Mouse (Mus musculus): ENCODE measurements around the gene Fitm2. TPM values are rescaled to one million over a fixed set of nuclear protein-coding genes. Genes with fewer than 3 reads are reported as not detected.

The Fitm2 gene
- polyA plus RNA-seq, 1 experiment from 2014 or later, result 13.6 TPM

- Histone ChIP-seq H3K9ac (replicated peaks; ENCODE audit: low read length) (no peak overlapping the region), H3K4me2 (ENCODE audit: low read length) (no peak overlapping the region), H3K36me3 (ENCODE audit: control insufficient read depth, insufficient read depth, low read length) (peaks cover 30% of the 10 kb centered on the region), H3K4me3 (replicated peaks; ENCODE audit: low read depth, low read length) (no peak overlapping the region), H3K4me1 (ENCODE audit: control insufficient read depth, insufficient read depth, low read length) (peaks cover 19% of the 10 kb centered on the region), H3K27ac (replicated peaks; ENCODE audit: low read depth, low read length) (no peak overlapping the region), H3K9me3 (ENCODE audit: control insufficient read depth, low read length) (no peaks in the 10 kb centered on the region), H3K27me3 (ENCODE audit: control insufficient read depth, insufficient read depth, low read length) (no peaks in the 10 kb centered on the region)
- no peak for ATAC-seq (ENCODE audit: low FRiP score, low TSS enrichment)
- DNase-seq, result no peak
- WGBS, result 75% methylated on average over 6 of the region's 6 CpGs
These were observed 28.9 kb downstream of the Fitm2 start for GRCm38 (mm10) chr2:163443543-163443942.

- Histone ChIP-seq H3K9me3 (ENCODE audit: control insufficient read depth, low read length) (no peaks in the 10 kb centered on the region), H3K4me3 (replicated peaks; ENCODE audit: low read depth, low read length) (peak overlapping the region; percentile 91), H3K27me3 (ENCODE audit: control insufficient read depth, insufficient read depth, low read length) (no peaks in the 10 kb centered on the region), H3K27ac (replicated peaks; ENCODE audit: low read depth, low read length) (0 out of 2 replicates have a peak overlapping the region, but pooled peaks have one; percentile 92), H3K4me1 (ENCODE audit: control insufficient read depth, insufficient read depth, low read length) (peaks cover 26% of the 10 kb centered on the region), H3K9ac (replicated peaks; ENCODE audit: low read length) (peak overlapping the region; percentile 94), H3K4me2 (ENCODE audit: low read length) (peak overlapping the region; percentile 75), H3K36me3 (ENCODE audit: control insufficient read depth, insufficient read depth, low read length) (0 out of 2 replicates have a peak, but pooled peaks cover 6% of the 10 kb centered on the region)
- DNase-seq (no peak), ATAC-seq (ENCODE audit: low FRiP score, low TSS enrichment) (no peak)
- WGBS, result 76% methylated on average over 1 of the region's 1 CpGs
These were observed 32.9 kb downstream of the Fitm2 start for GRCm38 (mm10) chr2:163439488-163439887.

DNA sequence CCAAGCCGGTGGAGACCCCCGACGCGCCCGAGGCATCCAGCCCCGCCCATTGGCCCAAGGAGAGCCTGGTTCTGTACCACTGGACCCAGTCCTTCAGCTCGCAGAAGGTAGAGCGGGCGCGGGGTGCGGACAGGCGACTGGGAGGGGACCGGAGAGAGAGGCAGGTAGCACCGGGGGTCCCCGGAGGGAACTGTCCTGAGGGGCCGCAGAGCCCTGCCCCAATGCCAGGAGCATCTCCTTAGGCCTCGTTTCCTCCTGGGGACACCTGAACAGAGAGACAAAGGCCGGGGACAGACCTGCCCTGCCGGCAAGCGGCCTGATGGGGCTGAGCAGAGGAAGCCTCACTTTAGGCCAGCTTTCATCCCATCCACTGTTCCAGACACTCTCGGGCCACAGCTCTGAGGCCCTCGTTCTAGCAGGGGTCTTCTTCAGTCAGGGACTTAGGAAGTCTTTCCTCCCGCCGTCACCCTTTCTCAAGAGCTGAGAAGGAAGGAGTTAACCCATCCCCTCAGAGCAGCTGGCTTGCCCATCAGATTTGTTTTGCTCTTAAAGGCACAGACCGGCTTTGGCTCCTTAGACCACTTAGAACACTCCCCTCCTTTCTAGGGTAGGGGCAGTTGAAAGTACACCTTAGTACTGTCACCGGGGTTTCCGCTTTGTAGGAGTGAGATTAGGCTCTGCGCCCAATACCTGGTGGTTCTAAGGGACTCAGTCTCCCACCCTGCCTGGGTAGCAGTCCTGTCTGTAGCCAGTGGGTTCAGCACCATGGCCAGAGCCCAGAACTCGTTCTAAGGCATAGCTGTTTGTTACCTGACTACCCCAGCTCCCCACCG, 33.6 kb downstream of the Fitm2 start:
- H3K9me3 ChIP-seq (ENCODE audit: control insufficient read depth, low read length), result no peaks in the 10 kb centered on the region
- peaks cover 26% of the 10 kb centered on the region for H3K4me1 ChIP-seq (ENCODE audit: control insufficient read depth, insufficient read depth, low read length)
- peak overlapping the region; percentile 91 for H3K4me3 ChIP-seq (replicated peaks; ENCODE audit: low read depth, low read length)
- peak overlapping the region; percentile 94 for H3K9ac ChIP-seq (replicated peaks; ENCODE audit: low read length)
- 0 out of 2 replicates have a peak, but pooled peaks cover 6% of the 10 kb centered on the region for H3K36me3 ChIP-seq (ENCODE audit: control insufficient read depth, insufficient read depth, low read length)
- DNase-seq, result peak; percentile 76
- ATAC-seq (ENCODE audit: low FRiP score, low TSS enrichment), result peak; percentile 59
- H3K27ac ChIP-seq (replicated peaks; ENCODE audit: low read depth, low read length), result peak overlapping the region; percentile 92
- H3K27me3 ChIP-seq (ENCODE audit: control insufficient read depth, insufficient read depth, low read length), result no peaks in the 10 kb centered on the region
- peak overlapping the region; percentile 75 for H3K4me2 ChIP-seq (ENCODE audit: low read length)
- WGBS, result 1% methylated on average over 30 of the region's 30 CpGs

DNA sequence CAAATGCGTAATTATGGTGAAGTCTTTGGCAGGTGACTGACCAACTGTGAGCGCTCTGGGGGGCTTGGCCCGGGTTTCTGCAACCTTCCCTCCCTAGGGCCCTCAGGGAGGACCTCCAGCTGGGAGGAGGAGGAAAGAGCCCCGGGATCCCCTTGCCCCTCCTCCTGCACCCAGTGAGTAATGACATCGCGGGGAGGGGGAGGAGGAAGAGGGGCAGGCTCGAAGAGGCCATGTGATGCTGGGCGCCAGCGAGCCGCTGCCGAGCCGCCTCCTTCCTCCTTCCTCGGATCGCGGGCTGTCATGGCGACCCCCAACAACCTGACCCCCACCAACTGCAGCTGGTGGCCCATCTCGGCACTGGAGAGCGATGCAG, 34.2 kb downstream of the Fitm2 start, which contains the start of gene Gdap1l1:
Gdap1l1 (plus strand) TSS at position 231 of the 373 bp plus-strand sequence.
- H3K27ac ChIP-seq (replicated peaks; ENCODE audit: low read depth, low read length), result peak within 1 kb of the TSS; percentile 92
- H3K4me3 ChIP-seq (replicated peaks; ENCODE audit: low read depth, low read length), result peak within 1 kb of the TSS; percentile 91
- peaks cover 26% of the 10 kb centered on the region for H3K4me1 ChIP-seq (ENCODE audit: control insufficient read depth, insufficient read depth, low read length)
- peak; percentile 83 for ATAC-seq (ENCODE audit: low FRiP score, low TSS enrichment)
- WGBS, result under 1% methylated on average over 18 of the region's 18 CpGs
- peak within 1 kb of the TSS; percentile 94 for H3K9ac ChIP-seq (replicated peaks; ENCODE audit: low read length)
- H3K9me3 ChIP-seq (ENCODE audit: control insufficient read depth, low read length), result no peaks in the 10 kb centered on the region
- H3K4me2 ChIP-seq (ENCODE audit: low read length), result peak within 1 kb of the TSS; percentile 75
- DNase-seq, result peak; percentile 90
- 0 out of 2 replicates have a peak, but pooled peaks cover 6% of the 10 kb centered on the region for H3K36me3 ChIP-seq (ENCODE audit: control insufficient read depth, insufficient read depth, low read length)
- H3K27me3 ChIP-seq (ENCODE audit: control insufficient read depth, insufficient read depth, low read length), result no peaks in the 10 kb centered on the region

- 36% methylated on average over 4 of the region's 4 CpGs for WGBS
- 0 out of 2 replicates have a peak, but pooled peaks cover 4% of the 10 kb centered on the region for H3K36me3 ChIP-seq (ENCODE audit: control insufficient read depth, insufficient read depth, low read length)
- no peaks in the 10 kb centered on the region for H3K27me3 ChIP-seq (ENCODE audit: control insufficient read depth, insufficient read depth, low read length)
- peak; percentile 16 for DNase-seq
- peaks cover 26% of the 10 kb centered on the region for H3K4me1 ChIP-seq (ENCODE audit: control insufficient read depth, insufficient read depth, low read length)
- peak overlapping the region; percentile 94 for H3K9ac ChIP-seq (replicated peaks; ENCODE audit: low read length)
- peak overlapping the region; percentile 91 for H3K4me3 ChIP-seq (replicated peaks; ENCODE audit: low read depth, low read length)
- H3K9me3 ChIP-seq (ENCODE audit: control insufficient read depth, low read length), result no peaks in the 10 kb centered on the region
- peak overlapping the region; percentile 75 for H3K4me2 ChIP-seq (ENCODE audit: low read length)
- ATAC-seq (ENCODE audit: low FRiP score, low TSS enrichment), result no peak
- H3K27ac ChIP-seq (replicated peaks; ENCODE audit: low read depth, low read length), result peak overlapping the region; percentile 92
These were observed 34.6 kb downstream of the Fitm2 start for GRCm38 (mm10) chr2:163437800-163438199.

DNA sequence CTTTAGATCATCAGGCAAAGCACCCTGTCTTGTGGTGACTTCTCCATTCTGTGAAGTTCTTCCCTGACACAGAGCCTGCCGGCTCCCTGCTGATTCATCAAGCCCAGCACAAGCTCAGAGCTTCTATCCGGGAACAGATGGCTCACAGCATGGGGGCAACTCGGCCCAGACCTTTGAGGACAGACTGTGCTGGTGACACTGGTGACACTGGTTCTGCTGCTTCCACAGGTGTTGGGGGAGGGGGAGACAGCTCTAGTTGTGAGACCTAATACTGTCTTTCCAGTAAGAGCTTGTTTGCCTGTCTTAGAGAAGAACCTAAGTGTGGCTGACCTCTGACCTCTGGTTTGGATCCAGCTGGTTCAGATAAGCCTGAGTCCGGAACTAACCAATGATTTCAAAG, 38.5 kb downstream of the Fitm2 start:
- no peak overlapping the region for H3K4me2 ChIP-seq (ENCODE audit: low read length)
- no peaks in the 10 kb centered on the region for H3K27me3 ChIP-seq (ENCODE audit: control insufficient read depth, insufficient read depth, low read length)
- no peak overlapping the region for H3K4me3 ChIP-seq (replicated peaks; ENCODE audit: low read depth, low read length)
- no peak overlapping the region for H3K27ac ChIP-seq (replicated peaks; ENCODE audit: low read depth, low read length)
- peaks cover 7% of the 10 kb centered on the region; the same call in 1 of the 2 replicates for H3K4me1 ChIP-seq (ENCODE audit: control insufficient read depth, insufficient read depth, low read length)
- H3K9ac ChIP-seq (replicated peaks; ENCODE audit: low read length), result no peak overlapping the region
- DNase-seq, result no peak
- no peaks in the 10 kb centered on the region for H3K36me3 ChIP-seq (ENCODE audit: control insufficient read depth, insufficient read depth, low read length)
- ATAC-seq (ENCODE audit: low FRiP score, low TSS enrichment), result no peak
- H3K9me3 ChIP-seq (ENCODE audit: control insufficient read depth, low read length), result no peaks in the 10 kb centered on the region
- 23% methylated on average over 4 of the region's 4 CpGs for WGBS

DNA sequence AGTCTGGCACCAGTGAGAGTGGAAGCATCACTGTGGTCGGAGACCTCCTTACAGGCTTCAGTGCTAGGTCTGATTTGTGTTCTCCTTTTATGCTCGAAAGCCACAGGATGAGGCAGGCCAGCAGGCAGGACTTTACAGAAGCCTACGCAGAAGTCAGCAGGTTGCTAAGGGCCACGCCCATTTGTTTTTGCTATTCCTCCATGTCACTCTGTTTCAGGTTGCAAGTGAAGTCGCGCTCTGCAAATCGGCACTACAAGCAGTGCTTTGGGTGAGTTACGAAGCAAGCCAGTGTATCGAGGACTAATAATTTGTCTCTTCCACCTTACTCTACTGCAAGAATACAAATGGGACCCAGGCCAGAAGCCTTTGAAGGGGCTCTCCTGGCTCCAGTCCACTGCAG, 41.1 kb downstream of the Fitm2 start:
- DNase-seq (no peak), ATAC-seq (ENCODE audit: low FRiP score, low TSS enrichment) (no peak)
- no peak overlapping the region for H3K27ac ChIP-seq (replicated peaks; ENCODE audit: low read depth, low read length)
- H3K27me3 ChIP-seq (ENCODE audit: control insufficient read depth, insufficient read depth, low read length), result no peaks in the 10 kb centered on the region
- no peak overlapping the region for H3K4me3 ChIP-seq (replicated peaks; ENCODE audit: low read depth, low read length)
- H3K9me3 ChIP-seq (ENCODE audit: control insufficient read depth, low read length), result no peaks in the 10 kb centered on the region
- no peak overlapping the region for H3K9ac ChIP-seq (replicated peaks; ENCODE audit: low read length)
- H3K36me3 ChIP-seq (ENCODE audit: control insufficient read depth, insufficient read depth, low read length), result no peaks in the 10 kb centered on the region
- no peak overlapping the region for H3K4me2 ChIP-seq (ENCODE audit: low read length)
- no peaks in the 10 kb centered on the region for H3K4me1 ChIP-seq (ENCODE audit: control insufficient read depth, insufficient read depth, low read length)
- 88% methylated on average over 9 of the region's 9 CpGs for WGBS

DNA sequence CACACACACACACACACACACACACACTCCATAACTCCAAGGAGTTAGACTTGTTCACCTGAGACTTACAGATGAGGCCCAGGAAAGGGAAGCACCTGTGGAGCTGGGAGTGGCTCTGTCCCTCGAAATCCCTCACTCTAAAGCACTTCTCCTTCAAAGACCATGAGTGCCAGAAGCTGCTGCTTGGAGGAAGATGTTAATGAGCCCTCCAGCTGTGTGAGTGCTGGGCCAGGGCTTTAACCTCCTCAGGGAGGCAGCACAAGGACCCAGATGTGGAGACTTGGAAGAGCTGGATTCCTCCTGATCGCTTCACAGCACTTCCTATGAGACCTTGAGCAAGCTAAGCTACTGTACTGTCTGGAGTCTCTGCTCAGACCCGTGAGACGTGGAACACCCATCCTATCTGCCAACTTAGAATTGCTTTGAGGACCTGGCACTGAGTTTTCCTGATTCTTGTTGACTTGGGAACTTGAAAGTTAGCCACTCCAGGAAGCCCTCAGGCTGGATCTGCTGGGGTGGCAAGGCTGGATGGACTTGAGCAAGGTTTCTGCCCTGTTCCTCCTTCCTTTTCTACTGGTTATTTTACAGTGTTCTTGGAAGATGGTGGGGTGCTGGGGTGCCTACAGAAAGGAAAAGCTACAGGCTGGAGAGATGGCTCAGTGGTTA, 44.0 kb downstream of the Fitm2 start:
- Histone ChIP-seq H3K27ac (replicated peaks; ENCODE audit: low read depth, low read length) (no peak overlapping the region), H3K27me3 (ENCODE audit: control insufficient read depth, insufficient read depth, low read length) (no peaks in the 10 kb centered on the region), H3K4me3 (replicated peaks; ENCODE audit: low read depth, low read length) (no peak overlapping the region), H3K9ac (replicated peaks; ENCODE audit: low read length) (no peak overlapping the region), H3K4me2 (ENCODE audit: low read length) (no peak overlapping the region), H3K9me3 (ENCODE audit: control insufficient read depth, low read length) (no peaks in the 10 kb centered on the region), H3K4me1 (ENCODE audit: control insufficient read depth, insufficient read depth, low read length) (no peaks in the 10 kb centered on the region), H3K36me3 (ENCODE audit: control insufficient read depth, insufficient read depth, low read length) (no peaks in the 10 kb centered on the region)
- ATAC-seq (ENCODE audit: low FRiP score, low TSS enrichment) (no peak), DNase-seq (no peak)
- WGBS, result 51% methylated on average over 4 of the region's 4 CpGs

Measured in midbrain, embryonic 14.5 days (tissue).